Mouse (Mus musculus) stomach, embryonic 14.5 days (tissue): ENCODE results near the gene Olfm4. TPM values are rescaled to one million over a fixed set of nuclear protein-coding genes. Genes with fewer than 3 reads are reported as not detected.

Experiments used
- ATAC-seq: fragments of 200-750 bp; cut with Nextera tagmentation; 2 replicates; pipeline ENCODE4 v1.8.0; 2017; ENCODE audit warnings: low read depth, moderate TSS enrichment; ENCODE audit not compliant: insufficient number of reproducible peaks, insufficient read depth, low FRiP score
- H3K27ac ChIP-seq: fragments of 300-500 bp; sonication (generic); 2 replicates; pipeline ENCODE4 v1.5.1; 2014; ENCODE audit warnings: mild to moderate bottlenecking, low read length, moderate library complexity, mixed read lengths
- H3K27me3 ChIP-seq: fragments of 300-500 bp; sonication (generic); 2 replicates; pipeline ENCODE4 v1.6.1; 2014; ENCODE audit warnings: low read length, control low read depth, mixed read lengths; ENCODE audit not compliant: control insufficient read depth, insufficient read depth
- H3K36me3 ChIP-seq: fragments of 300-500 bp; sonication (generic); 2 replicates; pipeline ENCODE4 v1.6.1; 2014; ENCODE audit warnings: mild to moderate bottlenecking, control low read depth, low read length, moderate library complexity, mixed read lengths; ENCODE audit not compliant: control insufficient read depth, insufficient read depth
- H3K4me1 ChIP-seq: fragments of 300-500 bp; sonication (generic); 2 replicates; pipeline ENCODE4 v1.6.1; 2014; ENCODE audit warnings: low read length, control low read depth, mixed read lengths; ENCODE audit not compliant: control insufficient read depth, insufficient read depth
- H3K4me2 ChIP-seq: fragments of 300-500 bp; sonication (generic); replicated peaks from 2 replicates; pipeline ENCODE4 v1.6.1; 2014; ENCODE audit warnings: low read depth, low read length, control low read depth
- H3K4me3 ChIP-seq: fragments of 300-500 bp; sonication (generic); 2 replicates; pipeline ENCODE4 v1.5.1; 2014; ENCODE audit warnings: low read depth, low read length, control low read depth
- H3K9ac ChIP-seq: fragments of 300-500 bp; sonication (generic); replicated peaks from 2 replicates; pipeline ENCODE4 v1.6.1; 2014; ENCODE audit warnings: low read depth, mild to moderate bottlenecking, control low read depth, low read length, moderate library complexity, mixed read lengths
- H3K9me3 ChIP-seq: fragments of 300-500 bp; sonication (generic); 2 replicates; pipeline ENCODE4 v1.6.1; 2016; ENCODE audit warnings: low read depth, low read length, control low read depth; ENCODE audit not compliant: control insufficient read depth
- WGBS: fragments of 180-500 bp; shearing (Covaris S2); extraction: QIAGEN DNeasy Blood & Tissue Kit; methylation state at CpG from one replicate; pipeline ENCODE4 v1.1.7; 2014; 5-methylcytosine and 5-hydroxymethylcytosine counted together
- polyA plus RNA-seq: library from polyadenylated mRNA; unstranded; fragments of >200 nt; fragmentation: Nextera tagmentation; extraction: Ambion mirVana; gene quantifications from 2 replicates; pipeline ENCODE4 v1.2.1, GENCODE M21; 2014

The Olfm4 gene
- polyA plus RNA-seq, 1 experiment from 2014 or later, result 5.4 TPM

- no peak overlapping the region for H3K4me2 ChIP-seq
- no peaks in the 10 kb centered on the region for H3K9me3 ChIP-seq
- no peak overlapping the region for H3K27ac ChIP-seq
- H3K4me1 ChIP-seq, result 0 out of 2 replicates have a peak, but pooled peaks cover 7% of the 10 kb centered on the region
- no peak overlapping the region for H3K9ac ChIP-seq
- WGBS, result 73% methylated on average over 6 of the region's 6 CpGs
- H3K27me3 ChIP-seq, result no peaks in the 10 kb centered on the region
- ATAC-seq, result peak; percentile 56; the same call in 1 of the 2 replicates
- H3K36me3 ChIP-seq, result no peaks in the 10 kb centered on the region
- no peak overlapping the region for H3K4me3 ChIP-seq
Observed at GRCm38 (mm10) chr14:80046104-80046734, 62.3 kb downstream of the Olfm4 start.

DNA sequence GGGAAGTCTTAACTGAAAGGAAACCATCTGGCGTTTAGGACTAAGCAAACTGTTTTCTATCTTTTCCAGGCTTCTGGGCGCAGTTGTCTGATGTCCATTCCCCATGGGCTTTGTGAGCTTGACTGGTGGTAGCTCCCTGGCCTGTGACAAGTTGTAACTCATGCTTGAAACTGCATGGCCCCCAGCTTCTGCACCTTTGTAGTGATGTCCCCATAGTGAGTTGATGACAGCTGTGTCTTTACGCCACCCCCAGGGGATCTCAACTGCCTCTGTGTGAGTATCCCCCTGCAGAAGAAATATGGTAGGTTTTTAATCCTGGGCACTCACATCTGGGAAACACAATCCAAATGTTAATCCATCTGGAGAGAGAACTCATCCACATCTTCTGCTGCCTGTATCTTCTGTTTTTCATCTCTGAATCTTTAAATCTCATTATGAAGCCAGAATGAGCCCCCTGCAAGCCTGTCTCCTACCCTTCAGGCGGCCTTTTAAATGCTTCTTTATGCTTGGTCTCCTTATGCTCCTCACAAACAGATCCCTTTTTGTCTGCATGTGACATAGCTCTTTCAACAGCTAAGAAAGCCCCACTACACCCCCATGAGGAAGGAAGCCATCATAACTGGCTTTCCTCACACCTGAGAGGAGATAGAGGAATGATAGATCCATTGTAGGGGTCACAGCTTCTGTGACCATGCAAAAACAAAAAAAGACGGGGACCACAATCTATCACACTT, 63.7 kb downstream of the Olfm4 start:
- H3K27ac ChIP-seq, result no peak overlapping the region; the same call in 1 of the 2 replicates

DNA sequence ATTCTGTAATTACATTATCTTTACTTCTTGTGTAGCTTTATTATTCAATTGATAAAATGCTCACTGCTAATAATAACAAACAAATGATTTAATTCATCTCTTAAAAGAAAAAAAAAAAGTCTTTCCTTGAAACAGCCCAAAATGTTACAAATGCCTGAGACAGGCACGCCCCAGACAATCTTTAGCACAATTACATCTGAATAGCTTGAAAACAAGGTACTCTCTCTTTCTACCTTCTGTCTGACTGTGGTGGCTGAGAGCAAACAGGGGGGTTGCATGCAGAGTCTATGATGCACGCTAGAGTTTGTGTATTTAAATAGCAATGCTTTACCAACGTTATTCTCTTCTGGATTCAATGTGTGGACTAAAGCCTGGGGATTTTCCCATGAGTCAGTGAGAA, 71.8 kb downstream of the Olfm4 start:
- Histone ChIP-seq H3K4me1 (no peaks in the 10 kb centered on the region), H3K27me3 (no peaks in the 10 kb centered on the region), H3K27ac (no peak overlapping the region), H3K9me3 (no peaks in the 10 kb centered on the region), H3K36me3 (no peaks in the 10 kb centered on the region), H3K4me2 (no peak overlapping the region), H3K9ac (no peak overlapping the region), H3K4me3 (no peak overlapping the region)
- no peak for ATAC-seq
- 57% methylated on average over 3 of the region's 3 CpGs for WGBS

More for the DNA sequence above, 63.7 kb downstream of the Olfm4 start:
- no peak overlapping the region for H3K9ac ChIP-seq
- ATAC-seq, result peak; percentile 28; the same call in 1 of the 2 replicates
- no peak overlapping the region for H3K4me2 ChIP-seq
- no peaks in the 10 kb centered on the region for H3K36me3 ChIP-seq
- WGBS, result 41% methylated on average over 5 of the region's 5 CpGs
- H3K4me1 ChIP-seq, result 0 out of 2 replicates have a peak, but pooled peaks cover 7% of the 10 kb centered on the region
- H3K9me3 ChIP-seq, result no peaks in the 10 kb centered on the region
- no peaks in the 10 kb centered on the region for H3K27me3 ChIP-seq
- no peak overlapping the region for H3K4me3 ChIP-seq

DNA sequence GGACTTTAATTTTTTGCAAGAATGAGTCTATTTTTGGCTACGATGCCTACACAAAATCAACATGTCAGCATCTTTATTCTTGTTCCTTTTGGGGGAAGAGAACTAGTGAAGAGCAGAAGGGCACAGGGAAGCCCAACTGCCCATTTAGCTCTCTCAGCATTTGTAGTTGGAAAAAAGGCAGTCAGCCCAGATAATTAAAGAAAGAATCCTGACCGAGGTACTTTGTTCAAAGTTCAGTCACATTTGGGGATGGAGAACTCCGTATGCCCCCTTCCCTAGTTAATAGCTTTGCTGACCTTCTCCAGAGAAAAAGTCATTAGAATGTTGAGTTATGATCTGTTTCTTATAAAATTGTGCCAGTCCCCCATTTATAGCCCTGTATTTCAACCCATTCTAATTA, 77.8 kb downstream of the Olfm4 start:
- Histone ChIP-seq H3K4me2 (no peak overlapping the region), H3K36me3 (no peaks in the 10 kb centered on the region), H3K9me3 (no peaks in the 10 kb centered on the region), H3K4me3 (no peak overlapping the region), H3K4me1 (no peaks in the 10 kb centered on the region), H3K27ac (no peak overlapping the region), H3K9ac (no peak overlapping the region), H3K27me3 (no peaks in the 10 kb centered on the region)
- 82% methylated on average over 3 of the region's 3 CpGs for WGBS
- ATAC-seq, result no peak

DNA sequence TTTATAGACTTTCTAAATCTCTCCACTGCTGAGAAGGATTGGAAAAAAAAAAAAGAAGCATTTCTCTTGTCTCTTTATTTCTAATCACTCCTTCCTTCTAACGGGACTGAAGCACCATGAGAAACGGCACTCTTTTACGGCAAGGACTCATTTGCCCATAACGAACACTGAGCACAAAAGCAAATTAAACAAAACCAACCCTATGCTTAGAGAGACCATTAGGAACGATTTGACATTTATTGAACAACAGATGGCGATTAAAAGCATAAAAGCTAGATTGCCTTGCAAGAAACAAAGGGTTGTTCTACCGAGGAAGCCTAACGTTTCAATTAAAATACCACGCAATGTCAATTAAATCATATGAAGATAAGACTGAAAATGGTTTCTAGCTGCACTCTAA, 79.0 kb downstream of the Olfm4 start:
- Histone ChIP-seq H3K27me3 (no peaks in the 10 kb centered on the region), H3K9ac (no peak overlapping the region), H3K4me1 (no peaks in the 10 kb centered on the region), H3K36me3 (no peaks in the 10 kb centered on the region), H3K9me3 (no peaks in the 10 kb centered on the region), H3K4me3 (no peak overlapping the region), H3K27ac (no peak overlapping the region), H3K4me2 (no peak overlapping the region)
- ATAC-seq, result no peak
- WGBS, result 67% methylated on average over 9 of the region's 9 CpGs

DNA sequence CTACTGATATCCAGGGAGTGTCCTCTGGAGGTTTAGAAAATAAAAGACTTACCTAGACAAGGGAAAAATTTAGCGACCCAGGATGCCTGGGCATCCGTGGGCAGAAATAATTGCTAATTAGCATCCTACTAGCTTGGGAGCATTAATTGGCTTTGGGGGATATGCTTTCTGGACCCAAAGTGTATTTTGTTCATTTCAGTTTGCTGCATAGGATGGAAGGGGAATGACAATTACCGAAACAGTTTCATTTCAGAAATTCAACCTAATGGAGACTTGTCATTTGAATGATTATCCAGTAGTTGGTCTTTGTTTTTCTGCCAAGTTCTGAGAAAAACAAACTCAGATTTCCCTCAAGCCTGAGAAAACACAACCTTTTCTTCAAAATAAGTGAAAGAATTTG, 86.7 kb downstream of the Olfm4 start:
- ATAC-seq, result no peak
- Histone ChIP-seq H3K4me3 (no peak overlapping the region), H3K27me3 (no peaks in the 10 kb centered on the region), H3K9ac (no peak overlapping the region), H3K27ac (no peak overlapping the region), H3K9me3 (no peaks in the 10 kb centered on the region), H3K4me2 (no peak overlapping the region), H3K36me3 (no peaks in the 10 kb centered on the region), H3K4me1 (no peaks in the 10 kb centered on the region)
- 92% methylated on average over 3 of the region's 3 CpGs for WGBS

Other genes with a start within 250 kb of the Olfm4 start
- gene Pcdh8, start 212.8 kb upstream of the Olfm4 start, polyA plus RNA-seq, result 0.98 and 1.5 TPM in 2 replicates